Mouse (Mus musculus) midbrain, embryonic 14.5 days (tissue): Measurements from ENCODE around the gene Fam167b. TPM values are rescaled to one million over a fixed set of nuclear protein-coding genes. Genes with fewer than 3 reads are reported as not detected.
A peak's percentile ranks its signal among the peaks of the same experiment; 100 is the strongest.

Experiments
- ATAC-seq: fragments of 200-750 bp; cut with Nextera tagmentation; 2 replicates; pipeline ENCODE4 v1.8.0; 2017; ENCODE audit warnings: moderate number of reproducible peaks, moderate library complexity; ENCODE audit not compliant: low FRiP score, low TSS enrichment
- DNase-seq: peaks from one replicate; pipeline ENCODE4 v3.0.0-alpha.2; 2015
- H3K27ac ChIP-seq: fragments of 300-500 bp; sonication (generic); replicated peaks from 2 replicates; pipeline ENCODE4 v1.5.1; 2014; ENCODE audit warnings: mild to moderate bottlenecking, low read depth, low read length, moderate library complexity
- H3K27me3 ChIP-seq: fragments of 300-500 bp; sonication (generic); 2 replicates; pipeline ENCODE4 v1.6.1; 2014; ENCODE audit warnings: low read length, control low read depth, mixed read lengths; ENCODE audit not compliant: control insufficient read depth, insufficient read depth
- H3K36me3 ChIP-seq: fragments of 300-500 bp; sonication (generic); 2 replicates; pipeline ENCODE4 v1.6.1; 2014; ENCODE audit warnings: low read length, control low read depth; ENCODE audit not compliant: control insufficient read depth, insufficient read depth
- H3K4me1 ChIP-seq: fragments of 300-500 bp; sonication (generic); 2 replicates; pipeline ENCODE4 v1.6.1; 2014; ENCODE audit warnings: mild to moderate bottlenecking, antibody characterized with exemption, low read length, control low read depth; ENCODE audit not compliant: control insufficient read depth, insufficient read depth
- H3K4me2 ChIP-seq: fragments of 300-500 bp; sonication (generic); 2 replicates; pipeline ENCODE4 v1.6.1; 2014; ENCODE audit warnings: mild to moderate bottlenecking, low read length, moderate library complexity
- H3K4me3 ChIP-seq: fragments of 300-500 bp; sonication (generic); replicated peaks from 2 replicates; pipeline ENCODE4 v1.5.1; 2014; ENCODE audit warnings: low read depth, low read length
- H3K9ac ChIP-seq: fragments of 300-500 bp; sonication (generic); replicated peaks from 2 replicates; pipeline ENCODE4 v1.6.1; 2014; ENCODE audit warnings: mild to moderate bottlenecking, low read length, moderate library complexity
- H3K9me3 ChIP-seq: fragments of 300-500 bp; sonication (generic); 2 replicates; pipeline ENCODE4 v1.6.1; 2016; ENCODE audit warnings: low read length, control low read depth, mixed read lengths; ENCODE audit not compliant: control insufficient read depth
- whole genome bisulfite sequencing: fragments of 180-500 bp; shearing (Covaris S2); extraction: QIAGEN DNeasy Blood & Tissue Kit; methylation state at CpG from one replicate; pipeline ENCODE4 v1.1.7; 2014; 5-methylcytosine and 5-hydroxymethylcytosine counted together
- polyA plus RNA-seq: library from polyadenylated mRNA; unstranded; fragments of >200 nt; fragmentation: Nextera tagmentation; extraction: Ambion mirVana; gene quantifications from 2 replicates; pipeline ENCODE4 v1.2.1, GENCODE M21; 2014

The Fam167b gene
- polyA plus RNA-seq: 0.24 TPM in 1 of 2 replicates, not detected in the other

DNA sequence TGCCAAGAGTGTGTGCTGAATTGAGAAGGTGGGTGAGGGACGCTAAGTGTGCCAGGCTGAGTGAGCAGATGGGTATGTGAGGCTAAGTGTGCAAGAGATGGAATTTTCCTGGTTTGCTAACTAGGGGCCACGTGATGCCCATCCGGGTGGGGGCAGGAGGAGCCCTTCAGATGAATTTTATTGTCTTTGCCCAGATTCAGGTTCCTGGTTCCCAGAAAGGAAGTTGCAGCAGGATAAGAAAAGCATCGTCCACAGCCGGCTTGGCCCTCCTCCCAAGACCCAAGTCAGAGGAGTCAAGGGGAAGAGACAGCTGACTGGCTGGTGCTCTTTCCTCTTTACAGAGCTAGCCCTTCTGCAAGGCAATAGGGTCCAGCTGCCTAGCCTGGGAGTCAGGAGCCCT, at the start of gene Fam167b:
Gene Fam167b (minus strand): TSS at position 84 of the 400 bp plus-strand sequence.
- no peak within 1 kb of the TSS for H3K9ac ChIP-seq
- 0 out of 2 replicates have a peak, but pooled peaks cover 8% of the 10 kb centered on the region for H3K4me1 ChIP-seq
- WGBS: 92% methylated on average over 5 of the region's 5 CpGs
- H3K4me2 ChIP-seq: 0 out of 2 replicates have a peak within 1 kb of the TSS, but pooled peaks have one; percentile 28
- ATAC-seq (no peak), DNase-seq (no peak)
- H3K36me3 ChIP-seq: no peaks in the 10 kb centered on the region
- no peak within 1 kb of the TSS for H3K27ac ChIP-seq
- no peaks in the 10 kb centered on the region for H3K9me3 ChIP-seq
- H3K27me3 ChIP-seq: no peaks in the 10 kb centered on the region
- no peak within 1 kb of the TSS for H3K4me3 ChIP-seq

GRCm38 (mm10) chr4:129626035-129626434, 47.7 kb upstream of the Fam167b start:
- ATAC-seq: no peak
- Histone ChIP-seq H3K36me3 (peaks cover 55% of the 10 kb centered on the region), H3K4me1 (peaks cover 31% of the 10 kb centered on the region), H3K4me3 (no peak overlapping the region), H3K9ac (no peak overlapping the region), H3K27ac (peak overlapping the region; percentile 94; the same call in 1 of the 2 replicates), H3K27me3 (no peaks in the 10 kb centered on the region), H3K4me2 (no peak overlapping the region), H3K9me3 (no peaks in the 10 kb centered on the region)
- 72% methylated on average over 6 of the region's 6 CpGs for WGBS
- DNase-seq: no peak

- Histone ChIP-seq H3K27ac (peak overlapping the region; percentile 94), H3K36me3 (peaks cover 49% of the 10 kb centered on the region), H3K9me3 (no peaks in the 10 kb centered on the region), H3K4me3 (no peak overlapping the region), H3K4me2 (peak overlapping the region; percentile 70), H3K4me1 (peaks cover 31% of the 10 kb centered on the region), H3K27me3 (no peaks in the 10 kb centered on the region), H3K9ac (peak overlapping the region; percentile 73; the same call in 1 of the 2 replicates)
- DNase-seq: no peak
- ATAC-seq: no peak
- WGBS: 41% methylated on average over 4 of the region's 4 CpGs
Observed at GRCm38 (mm10) chr4:129625496-129625895, 47.1 kb upstream of the Fam167b start.

- Histone ChIP-seq H3K4me2 (peak overlapping the region; percentile 70), H3K9ac (peak overlapping the region; percentile 73), H3K9me3 (no peaks in the 10 kb centered on the region), H3K4me3 (peak overlapping the region; percentile 65), H3K4me1 (peaks cover 31% of the 10 kb centered on the region), H3K36me3 (peaks cover 44% of the 10 kb centered on the region), H3K27ac (peak overlapping the region; percentile 94), H3K27me3 (no peaks in the 10 kb centered on the region)
- ATAC-seq: peak; percentile 51; the same call in 1 of the 2 replicates
- WGBS: under 1% methylated on average over 6 of the region's 6 CpGs
- peak; percentile 83 for DNase-seq
Observed at GRCm38 (mm10) chr4:129625029-129625370, 46.7 kb upstream of the Fam167b start.

DNA sequence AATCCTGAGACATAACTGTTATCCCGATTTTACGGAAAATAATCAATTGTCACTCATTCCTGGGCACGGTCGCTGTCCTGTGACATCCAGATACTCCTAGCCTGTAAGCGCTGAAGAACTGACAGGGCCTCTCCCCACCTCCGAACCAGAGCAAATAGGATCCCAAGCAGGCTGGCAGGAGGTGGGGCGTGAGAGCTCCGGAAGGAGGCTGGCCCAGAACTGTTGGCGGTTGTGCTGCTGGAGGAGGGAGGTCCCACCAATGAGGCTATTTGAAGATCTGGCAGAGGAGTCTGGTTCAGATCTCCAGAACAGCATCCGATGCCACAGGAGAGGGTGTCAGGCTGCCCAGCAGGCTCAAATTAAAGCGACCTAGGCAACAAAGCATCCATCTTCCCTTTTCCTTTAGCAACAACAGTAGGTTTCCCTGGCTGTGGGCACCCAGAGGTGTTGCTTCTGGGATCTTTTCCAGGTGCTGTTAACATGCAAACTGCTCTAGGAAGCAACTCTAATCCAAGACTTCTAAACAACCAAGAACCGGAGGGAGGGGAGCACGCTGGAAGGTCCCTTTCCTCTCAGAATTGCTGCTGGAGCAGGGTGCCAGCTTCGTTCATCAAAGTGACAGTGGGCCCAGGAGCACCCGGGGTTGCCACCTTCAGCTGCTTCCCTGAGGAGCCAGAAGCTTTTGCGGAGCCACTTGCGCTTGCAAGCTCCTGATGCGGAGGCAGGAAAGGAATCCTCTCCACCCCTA, 46.1 kb upstream of the Fam167b start:
- peaks cover 31% of the 10 kb centered on the region for H3K4me1 ChIP-seq
- no peaks in the 10 kb centered on the region for H3K27me3 ChIP-seq
- peak overlapping the region; percentile 73 for H3K9ac ChIP-seq
- peak overlapping the region; percentile 70 for H3K4me2 ChIP-seq
- H3K9me3 ChIP-seq: no peaks in the 10 kb centered on the region
- peaks cover 39% of the 10 kb centered on the region for H3K36me3 ChIP-seq
- H3K27ac ChIP-seq: peak overlapping the region; percentile 94
- peak; percentile 91 for DNase-seq
- ATAC-seq: peak; percentile 87
- H3K4me3 ChIP-seq: peak overlapping the region; percentile 65
- WGBS: under 1% methylated on average over 18 of the region's 18 CpGs

GRCm38 (mm10) chr4:129623681-129624091, 45.3 kb upstream of the Fam167b start, which contains the start of gene Ccdc28b:
Gene Ccdc28b (minus strand): TSS chr4:129623947.
- Histone ChIP-seq H3K9me3 (no peaks in the 10 kb centered on the region), H3K4me1 (peaks cover 31% of the 10 kb centered on the region), H3K36me3 (peaks cover 31% of the 10 kb centered on the region), H3K4me3 (peak within 1 kb of the TSS; percentile 65), H3K4me2 (peak within 1 kb of the TSS; percentile 70), H3K27ac (peak within 1 kb of the TSS; percentile 94), H3K27me3 (no peaks in the 10 kb centered on the region), H3K9ac (peak within 1 kb of the TSS; percentile 73)
- under 1% methylated on average over 10 of the region's 10 CpGs for WGBS
- DNase-seq: peak; percentile 84
- peak; percentile 46; the same call in 1 of the 2 replicates for ATAC-seq

DNA sequence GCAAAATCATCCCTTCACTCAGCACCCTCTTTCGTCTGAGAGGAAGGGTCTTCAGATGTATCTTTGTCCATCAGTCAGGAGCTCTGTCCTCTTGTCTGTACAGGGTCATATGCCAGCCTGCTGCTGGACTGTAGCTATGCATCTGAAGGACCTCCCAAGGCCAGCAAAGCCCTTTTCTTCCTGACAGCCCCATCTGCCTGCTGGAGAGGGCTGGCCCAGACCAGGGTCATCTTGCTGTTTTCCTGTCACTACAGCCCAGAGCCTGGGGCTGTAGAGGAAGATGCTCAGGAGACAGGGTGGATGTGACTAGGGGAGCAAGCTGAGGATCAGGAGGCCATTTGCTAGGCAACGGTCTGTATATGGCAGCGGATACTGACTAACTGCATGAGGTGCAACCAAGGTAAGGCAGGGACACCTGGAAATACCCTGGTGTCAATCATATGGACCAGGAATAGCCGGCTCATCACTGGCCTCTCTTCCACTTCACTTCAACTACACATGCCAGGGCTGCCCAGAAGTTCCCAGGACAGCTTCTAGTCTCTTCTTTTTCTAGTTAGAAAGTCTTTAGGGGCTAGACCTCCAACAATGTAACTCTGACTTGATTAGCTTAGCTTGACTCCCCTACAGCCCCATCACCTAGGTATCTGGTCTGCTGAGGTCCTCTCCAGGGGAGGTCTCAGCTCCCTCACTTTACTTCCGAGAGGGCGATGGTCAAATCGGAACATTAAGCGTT, 44.6 kb upstream of the Fam167b start:
- ATAC-seq (no peak), DNase-seq (no peak)
- Histone ChIP-seq H3K9ac (peak overlapping the region; percentile 73), H3K27ac (peak overlapping the region; percentile 94), H3K27me3 (no peaks in the 10 kb centered on the region), H3K4me2 (peak overlapping the region; percentile 70), H3K4me1 (peaks cover 36% of the 10 kb centered on the region), H3K36me3 (peaks cover 24% of the 10 kb centered on the region), H3K4me3 (peak overlapping the region; percentile 65), H3K9me3 (no peaks in the 10 kb centered on the region)
- 22% methylated on average over 8 of the region's 8 CpGs for WGBS

GRCm38 (mm10) chr4:129622120-129622802, 43.9 kb upstream of the Fam167b start:
- DNase-seq: no peak
- no peak for ATAC-seq
- H3K36me3 ChIP-seq: peaks cover 17% of the 10 kb centered on the region
- WGBS: 76% methylated on average over 11 of the region's 11 CpGs
- H3K4me1 ChIP-seq: peaks cover 39% of the 10 kb centered on the region
- peak overlapping the region; percentile 65 for H3K4me3 ChIP-seq
- peak overlapping the region; percentile 94 for H3K27ac ChIP-seq
- peak overlapping the region; percentile 73 for H3K9ac ChIP-seq
- peak overlapping the region; percentile 70 for H3K4me2 ChIP-seq
- no peaks in the 10 kb centered on the region for H3K27me3 ChIP-seq
- no peaks in the 10 kb centered on the region for H3K9me3 ChIP-seq
